Mouse (Mus musculus) brain, adult 2 months (tissue): ENCODE data around the gene Cgas.

Experiments
- DNase-seq: peaks from one replicate; pipeline ENCODE4 v3.0.0; 2011; ENCODE audit warnings: low read depth, low spot score

Gene Cgas

GRCm38 (mm10) chr9:78463337-78463736 is 20.3 kb upstream of the Cgas start:
- DNase-seq, result no peak

- no peak for DNase-seq
These were observed 14.0 kb upstream of the Cgas start for GRCm38 (mm10) chr9:78457026-78457425.

GRCm38 (mm10) chr9:78451382-78451781 is 8.3 kb upstream of the Cgas start:
- peak; percentile 25 for DNase-seq

GRCm38 (mm10) chr9:78450404-78450803 is 7.4 kb upstream of the Cgas start:
- DNase-seq, result no peak

GRCm38 (mm10) chr9:78447973-78448873 is 5.2 kb upstream of the Cgas start, which contains the start of the genes Mto1 and Gm17324:
Gene Mto1, plus strand, starts transcription at chr9:78448208.
Gene Gm17324, minus strand, starts transcription at chr9:78448786.
- DNase-seq, result peak; percentile 97

GRCm38 (mm10) chr9:78447606-78447972 is 4.6 kb upstream of the Cgas start:
- no peak for DNase-seq

GRCm38 (mm10) chr9:78442237-78442578 is 829 bp downstream of the Cgas start:
- no peak for DNase-seq

- no peak for DNase-seq
These were observed 3.6 kb downstream of the Cgas start for GRCm38 (mm10) chr9:78439426-78439825.

- DNase-seq, result peak; percentile 6
These were observed 10.6 kb downstream of the Cgas start for GRCm38 (mm10) chr9:78432471-78432870.

- no peak for DNase-seq
These were observed 12.6 kb downstream of the Cgas start for GRCm38 (mm10) chr9:78430486-78430885.

- no peak for DNase-seq
These were observed 13.5 kb downstream of the Cgas start for GRCm38 (mm10) chr9:78429551-78429950.

GRCm38 (mm10) chr9:78428870-78429432 is 14.1 kb downstream of the Cgas start:
- no peak for DNase-seq

GRCm38 (mm10) chr9:78428185-78428584 is 14.9 kb downstream of the Cgas start:
- peak; percentile 8 for DNase-seq

- peak; percentile 7 for DNase-seq
These were observed 15.7 kb downstream of the Cgas start for GRCm38 (mm10) chr9:78427362-78427781.

GRCm38 (mm10) chr9:78401596-78401995 is 41.4 kb downstream of the Cgas start:
- no peak for DNase-seq

GRCm38 (mm10) chr9:78400570-78400969 is 42.5 kb downstream of the Cgas start:
- no peak for DNase-seq

- no peak for DNase-seq
These were observed 46.5 kb downstream of the Cgas start for GRCm38 (mm10) chr9:78396517-78396916.

- DNase-seq, result peak; percentile 48
These were observed 47.2 kb downstream of the Cgas start, which contains the start of gene Ddx43 for GRCm38 (mm10) chr9:78395630-78396351. Gene Ddx43, plus strand, starts transcription at chr9:78395777.

- no peak for DNase-seq
These were observed 47.8 kb downstream of the Cgas start for GRCm38 (mm10) chr9:78395244-78395629.

- peak; percentile 16 for DNase-seq
These were observed 48.4 kb downstream of the Cgas start for GRCm38 (mm10) chr9:78394602-78395001.

- DNase-seq, result no peak
These were observed 49.3 kb downstream of the Cgas start for GRCm38 (mm10) chr9:78393741-78394140.

- no peak for DNase-seq
These were observed 53.1 kb downstream of the Cgas start for GRCm38 (mm10) chr9:78389981-78390380.
